10 mouse cellular contexts compared by ENCODE assay signal in genomic region chr14:25497596-25497995, GRCm38 (mm10). TPM values are rescaled to one million over a fixed set of nuclear protein-coding genes. Genes with fewer than 3 reads are reported as not detected.
DNase-seq lines count a peak whose midpoint lies in the region; ATAC-seq and TF ChIP-seq lines count a peak whose summit lies in the region.
"Had no signal": no experiment of that assay in that cellular context is flagged by ENCODE, and none has a peak within 500 bp of the region (broad histone marks: within the 10 kb centered on the region; RNA-seq: fewer than 3 reads in every experiment).

No protein-coding gene starts in this region.

- 15% methylated on average over 8 of the region's 8 CpGs for WGBS in hindbrain, postnatal 0 days
- 13% methylated on average over 8 of the region's 8 CpGs for WGBS in neural tube, embryonic 13.5 days

- H3K9me3 ChIP-seq in hindbrain, postnatal 0 days (ENCODE audit: low read length): no peaks in the 10 kb centered on the region
- H3K9me3 ChIP-seq in neural tube, embryonic 13.5 days: no peaks in the 10 kb centered on the region
- H3K9me3 ChIP-seq: lung, embryonic 15.5 days had no signal

- peak; percentile 82 for ATAC-seq in Patski
- no peak for ATAC-seq in hindbrain, postnatal 0 days
- ATAC-seq in neural tube, embryonic 13.5 days (ENCODE audit: low read depth): peak; percentile 29; the same call in 1 of the 2 replicates
- ATAC-seq in erythroblast, adult 5-6 weeks (replicated peaks; ENCODE audit: low FRiP score, poor library complexity, severe bottlenecking): no peak

- in situ Hi-C loops in Patski (cut with MboI; ENCODE audit: low pct_unique_long_range_greater_than_20kb): no loop called here

- POLR2A ChIA-PET in Patski (lab: Charles Lee): interaction anchor here (1.0 to 1.2 kb wide), 2 partner anchors 11 to 37 kb away, joined by 3 to 6 read pairs; no protein-coding TSS in a partner anchor

- no peaks in the 10 kb centered on the region for H3K36me3 ChIP-seq in hindbrain, postnatal 0 days (ENCODE audit: insufficient read depth, low read length)
- H3K36me3 ChIP-seq in neural tube, embryonic 13.5 days: peaks cover 2% of the 10 kb centered on the region; the same call in 1 of the 2 replicates
- H3K36me3 ChIP-seq: lung, embryonic 15.5 days had no signal

- TF ChIP-seq CTCF in Patski (IDR thresholded peaks at IDR 0.05): no peak
- 0 out of 2 replicates have a peak, but pooled peaks have one; percentile 12 for TF ChIP-seq CTCF in hindbrain, postnatal 0 days (IDR thresholded peaks at IDR 0.05; ENCODE audit: low read depth)

- peak overlapping the region; percentile 62; the same call in 1 of the 2 replicates for H3K27ac ChIP-seq in hindbrain, postnatal 0 days
- peak overlapping the region; percentile 89 for H3K27ac ChIP-seq in neural tube, embryonic 13.5 days (replicated peaks)
- H3K27ac ChIP-seq: lung, embryonic 15.5 days had no signal

- CTCF ChIA-PET in Patski (lab: Charles Lee): no interaction called here

- H3K9ac ChIP-seq in hindbrain, postnatal 0 days (replicated peaks; ENCODE audit: low read length): 0 out of 2 replicates have a peak overlapping the region, but pooled peaks have one; percentile 34
- peak overlapping the region; percentile 59 for H3K9ac ChIP-seq in neural tube, embryonic 13.5 days
- H3K9ac ChIP-seq: lung, embryonic 15.5 days had no signal

- no peaks in the 10 kb centered on the region for H3K27me3 ChIP-seq in Patski
- H3K27me3 ChIP-seq in hindbrain, postnatal 0 days (ENCODE audit: insufficient read depth, low read length): no peaks in the 10 kb centered on the region
- H3K27me3 ChIP-seq in neural tube, embryonic 13.5 days: no peaks in the 10 kb centered on the region
- H3K27me3 ChIP-seq: CH12.LX; lung, embryonic 15.5 days had no signal

- H3K4me1 ChIP-seq in hindbrain, postnatal 0 days (ENCODE audit: insufficient read depth, low read length): peaks cover 87% of the 10 kb centered on the region
- H3K4me1 ChIP-seq in neural tube, embryonic 13.5 days (replicated peaks): peaks cover 98% of the 10 kb centered on the region

- H3K4me2 ChIP-seq in hindbrain, postnatal 0 days (ENCODE audit: low read depth, low read length): no peak overlapping the region
- H3K4me2 ChIP-seq in neural tube, embryonic 13.5 days: peak overlapping the region; percentile 22
- H3K4me2 ChIP-seq: lung, embryonic 15.5 days had no signal

- peak; percentile 64 to 66 for DNase-seq in cerebellum, postnatal 25 days
- DNase-seq in cerebellum, adult 8-10 months: no peak
- DNase-seq in Patski (ENCODE audit: low read depth, low spot score): peak; percentile 93
- peak; percentile 91 for DNase-seq in gastrocnemius, adult 18-20 months (ENCODE audit: low spot score)
- no peak for DNase-seq in hindbrain, postnatal 0 days (ENCODE audit: low spot score)
- no peak for DNase-seq in urinary bladder, postnatal 36 days (ENCODE audit: low spot score in 2 of 2)

- H3K4me3 ChIP-seq in hindbrain, postnatal 0 days (ENCODE audit: low read length): no peak overlapping the region
- H3K4me3 ChIP-seq in neural tube, embryonic 13.5 days: no peak overlapping the region
- H3K4me3 ChIP-seq: lung, embryonic 15.5 days had no signal

RNA-seq across cellular contexts. Expression of gene Zmiz1, which starts 38.6 kb away (rescaled TPM):
- 55.2 TPM for polyA plus RNA-seq in Patski (2021)
- 10 to 100 TPM; 26.6 to 28.6 TPM for total RNA-seq in gastrocnemius, adult 18-20 months (2021)
- total RNA-seq in hindbrain, postnatal 0 days (2014; rRNA removed): 129 and 135 TPM in 2 replicates
- 41.9 and 50.6 TPM in 2 replicates for polyA plus RNA-seq in hindbrain, postnatal 0 days (2015; fragmentation: Nextera tagmentation; extraction: Ambion mirVana)
- polyA plus RNA-seq in neural tube, embryonic 13.5 days (2015; fragmentation: Nextera tagmentation; extraction: Ambion mirVana): 57.2 and 66.2 TPM in 2 replicates
- total RNA-seq in erythroblast, adult 5-6 weeks (2015; ENCODE audit: low replicate concordance): 20.6 and 25.3 TPM in 2 replicates
- total RNA-seq in erythroblast, adult 5-6 weeks (2017; ENCODE audit: low replicate concordance): 1.4 and 12.3 TPM in 2 replicates

Comparison
In these comparisons a context has a peak if more than half of its experiments do, and no peak if none do; other contexts are left out.
1. DNase-seq: peak in cerebellum, postnatal 25 days (2 of 2), Patski (single experiment) and gastrocnemius, adult 18-20 months (single experiment); none in cerebellum, adult 8-10 months (single experiment), hindbrain, postnatal 0 days (single experiment) and urinary bladder, postnatal 36 days (0 of 2).
2. ATAC-seq: peak in Patski (single experiment) and neural tube, embryonic 13.5 days (single experiment); none in hindbrain, postnatal 0 days (single experiment) and erythroblast, adult 5-6 weeks (single experiment).